Mouse (Mus musculus): ENCODE measurements around the gene Gapdh. TPM values are rescaled to one million over a fixed set of nuclear protein-coding genes. Genes with fewer than 3 reads are reported as not detected.
A peak's percentile ranks its signal among the peaks of the same experiment; 100 is the strongest.
"Not testable (repeated sequence)": the region's sequence is repeated elsewhere in the genome, so short reads cannot be mapped to it uniquely, and the experiment has no call there.

Gene Gapdh
- polyA plus RNA-seq, 1 experiment, result 5,061 TPM

DNA sequence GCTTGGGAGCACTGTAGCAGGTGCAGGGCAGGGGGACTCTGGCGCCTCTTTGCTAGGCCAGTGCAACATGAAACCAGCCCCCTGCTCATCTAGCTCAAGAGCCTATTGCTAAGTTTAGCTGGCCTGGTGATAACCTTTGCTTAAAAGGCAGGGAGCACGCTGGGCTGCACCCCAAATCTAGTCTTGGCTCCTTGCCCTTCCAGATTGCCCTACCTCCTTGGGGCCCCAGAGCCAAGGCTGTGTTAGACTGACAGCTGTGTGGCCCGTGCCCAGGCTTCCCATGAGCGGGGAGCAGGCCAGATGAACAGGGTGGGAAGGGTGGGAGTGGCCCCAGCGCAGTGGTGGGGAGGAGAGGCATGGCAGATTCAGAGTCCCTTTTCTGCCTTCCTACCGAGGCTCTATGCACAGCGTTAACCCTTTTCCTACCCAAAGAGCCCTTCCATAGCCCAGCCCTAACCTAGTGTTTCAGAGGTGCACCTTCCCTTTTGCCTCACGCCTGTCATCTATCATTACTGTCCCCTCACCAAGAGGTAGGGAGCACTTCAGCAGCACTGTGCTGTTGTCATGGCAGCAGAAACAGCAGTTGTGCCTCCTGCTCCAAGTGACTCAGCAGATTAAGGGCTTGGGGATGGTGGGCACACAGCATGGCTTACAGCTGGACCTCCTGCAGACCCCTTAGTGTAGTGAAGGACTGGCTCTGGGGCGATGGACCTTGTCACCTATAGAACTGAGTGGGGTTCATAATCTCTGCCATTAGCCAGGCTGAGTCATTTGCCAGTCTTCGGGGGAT lies 789 bp upstream of the Gapdh start:
- no peaks in the 10 kb centered on the region for H3K27me3 ChIP-seq (ENCODE audit: control insufficient read depth, insufficient read depth, low read length)
- TF ChIP-seq POLR2A (IDR thresholded peaks at IDR 0.05; ENCODE audit: borderline replicate concordance, insufficient read depth, low read length) (no peak), CTCF (IDR thresholded peaks at IDR 0.05; ENCODE audit: borderline replicate concordance, insufficient read depth, low read depth, low read length) (no peak)
- peak overlapping the region; percentile 82 for H3K27ac ChIP-seq (ENCODE audit: insufficient read depth, low read length)
- peak overlapping the region; percentile 78 for H3K4me3 ChIP-seq (replicated peaks; ENCODE audit: insufficient read depth, low read depth, low read length)
- DNase-seq, result peak in 1 of 2 experiments; percentile 57
- 14% methylated on average over 10 of the region's 10 CpGs for WGBS
- H3K4me1 ChIP-seq (ENCODE audit: control insufficient read depth, insufficient read depth, low read length), result peaks cover 10% of the 10 kb centered on the region

- TF ChIP-seq POLR2A (IDR thresholded peaks at IDR 0.05; ENCODE audit: borderline replicate concordance, insufficient read depth, low read length) (peak; percentile 100), CTCF (IDR thresholded peaks at IDR 0.05; ENCODE audit: borderline replicate concordance, insufficient read depth, low read depth, low read length) (no peak)
- WGBS, result under 1% methylated on average over 36 of the region's 36 CpGs
- H3K4me3 ChIP-seq (replicated peaks; ENCODE audit: insufficient read depth, low read depth, low read length), result peak overlapping the region; percentile 83
- H3K4me1 ChIP-seq (ENCODE audit: control insufficient read depth, insufficient read depth, low read length), result peaks cover 20% of the 10 kb centered on the region
- DNase-seq, result peak; percentile 98
- no peaks in the 10 kb centered on the region for H3K27me3 ChIP-seq (ENCODE audit: control insufficient read depth, insufficient read depth, low read length)
- peak overlapping the region; percentile 86 for H3K27ac ChIP-seq (ENCODE audit: insufficient read depth, low read length)
Measured at GRCm38 (mm10) chr6:125165328-125165891, 857 bp downstream of the Gapdh start.

- under 1% methylated on average over 39 of the region's 39 CpGs for WGBS
- no peaks in the 10 kb centered on the region for H3K27me3 ChIP-seq (ENCODE audit: control insufficient read depth, insufficient read depth, low read length)
- DNase-seq, result peak in 1 of 2 experiments; percentile 69
- peak overlapping the region; percentile 86 for H3K27ac ChIP-seq (ENCODE audit: insufficient read depth, low read length)
- TF ChIP-seq POLR2A (IDR thresholded peaks at IDR 0.05; ENCODE audit: borderline replicate concordance, insufficient read depth, low read length) (no peak), CTCF (IDR thresholded peaks at IDR 0.05; ENCODE audit: borderline replicate concordance, insufficient read depth, low read depth, low read length) (no peak)
- H3K4me1 ChIP-seq (ENCODE audit: control insufficient read depth, insufficient read depth, low read length), result peaks cover 21% of the 10 kb centered on the region
- peak overlapping the region; percentile 83 for H3K4me3 ChIP-seq (replicated peaks; ENCODE audit: insufficient read depth, low read depth, low read length)
Measured at GRCm38 (mm10) chr6:125164672-125165327, 1.5 kb downstream of the Gapdh start.

- 3% methylated on average over 20 of the region's 20 CpGs for WGBS
Measured at GRCm38 (mm10) chr6:125163801-125164657, 2.2 kb downstream of the Gapdh start.

DNA sequence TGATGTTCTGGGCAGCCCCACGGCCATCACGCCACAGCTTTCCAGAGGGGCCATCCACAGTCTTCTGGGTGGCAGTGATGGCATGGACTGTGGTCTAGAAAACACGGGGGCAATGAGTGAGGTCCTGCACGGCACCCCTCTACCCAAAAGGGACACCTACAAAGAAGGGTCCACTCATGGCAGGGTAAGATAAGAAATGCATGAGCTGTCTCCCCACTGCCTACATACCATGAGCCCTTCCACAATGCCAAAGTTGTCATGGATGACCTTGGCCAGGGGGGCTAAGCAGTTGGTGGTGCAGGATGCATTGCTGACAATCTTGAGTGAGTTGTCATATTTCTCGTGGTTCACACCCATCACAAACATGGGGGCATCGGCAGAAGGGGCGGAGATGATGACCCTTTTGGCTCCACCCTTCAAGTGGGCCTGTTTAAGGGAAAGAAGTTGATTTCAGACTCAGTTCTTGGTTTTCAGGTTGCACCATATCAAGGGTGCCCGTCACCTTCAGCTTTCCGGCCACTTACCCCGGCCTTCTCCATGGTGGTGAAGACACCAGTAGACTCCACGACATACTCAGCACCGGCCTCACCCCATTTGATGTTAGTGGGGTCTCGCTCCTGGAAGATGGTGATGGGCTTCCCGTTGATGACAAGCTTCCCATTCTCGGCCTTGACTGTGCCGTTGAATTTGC lies 3.5 kb downstream of the Gapdh start:
- not testable (repeated sequence) for H3K4me3 ChIP-seq (replicated peaks; ENCODE audit: insufficient read depth, low read depth, low read length); DNase-seq; H3K27ac ChIP-seq (ENCODE audit: insufficient read depth, low read length); H3K27me3 ChIP-seq (ENCODE audit: control insufficient read depth, insufficient read depth, low read length)
- 52% methylated on average over 13 of the region's 16 CpGs for WGBS
- peaks cover 21% of the 10 kb centered on the region for H3K4me1 ChIP-seq (ENCODE audit: control insufficient read depth, insufficient read depth, low read length)

More at GRCm38 (mm10) chr6:125163801-125164657, 2.2 kb downstream of the Gapdh start:
- H3K4me1 ChIP-seq (ENCODE audit: control insufficient read depth, insufficient read depth, low read length), result peaks cover 21% of the 10 kb centered on the region
- peak overlapping the region; percentile 86 for H3K27ac ChIP-seq (ENCODE audit: insufficient read depth, low read length)
- no peaks in the 10 kb centered on the region for H3K27me3 ChIP-seq (ENCODE audit: control insufficient read depth, insufficient read depth, low read length)
- H3K4me3 ChIP-seq (replicated peaks; ENCODE audit: insufficient read depth, low read depth, low read length), result peak overlapping the region; percentile 83
- DNase-seq, result peak; percentile 47 to 53
- TF ChIP-seq POLR2A (IDR thresholded peaks at IDR 0.05; ENCODE audit: borderline replicate concordance, insufficient read depth, low read length) (no peak), CTCF (IDR thresholded peaks at IDR 0.05; ENCODE audit: borderline replicate concordance, insufficient read depth, low read depth, low read length) (no peak)

- peaks cover 14% of the 10 kb centered on the region for H3K4me1 ChIP-seq (ENCODE audit: control insufficient read depth, insufficient read depth, low read length)
- H3K27ac ChIP-seq (ENCODE audit: insufficient read depth, low read length); H3K27me3 ChIP-seq (ENCODE audit: control insufficient read depth, insufficient read depth, low read length); H3K4me3 ChIP-seq (replicated peaks; ENCODE audit: insufficient read depth, low read depth, low read length): not testable (repeated sequence)
- peak; percentile 65 to 73 for DNase-seq
- peak; percentile 55; the same call in 1 of the 2 replicates for TF ChIP-seq CTCF (IDR thresholded peaks at IDR 0.05; ENCODE audit: borderline replicate concordance, insufficient read depth, low read depth, low read length)
- under 1% methylated on average over 4 of the region's 5 CpGs for WGBS
Measured at GRCm38 (mm10) chr6:125161971-125162370, 4.3 kb downstream of the Gapdh start.

Measured in cerebellum, adult 2 months (tissue).